Mouse (Mus musculus) midbrain, embryonic 11.5 days (tissue): Measurements from ENCODE around the gene Ogfod2. TPM values are rescaled to one million over a fixed set of nuclear protein-coding genes. Genes with fewer than 3 reads are reported as not detected.

Experiments used
- ATAC-seq: fragments of 200-750 bp; cut with Nextera tagmentation; 2 replicates; pipeline ENCODE4 v1.8.0; 2017; ENCODE audit warnings: moderate TSS enrichment, moderate library complexity; ENCODE audit not compliant: low FRiP score
- DNase-seq: peaks from one replicate; pipeline ENCODE4 v3.0.0; 2015; ENCODE audit warnings: low spot score; ENCODE audit errors: missing footprints
- H3K27ac ChIP-seq: fragments of 300-500 bp; sonication (generic); 2 replicates; pipeline ENCODE4 v1.5.1; 2014; ENCODE audit warnings: low read depth, low read length
- H3K27me3 ChIP-seq: fragments of 300-500 bp; sonication (generic); 2 replicates; pipeline ENCODE4 v1.6.1; 2014; ENCODE audit warnings: mild to moderate bottlenecking, low read length, moderate library complexity, mixed read lengths; ENCODE audit not compliant: control insufficient read depth, insufficient read depth
- H3K36me3 ChIP-seq: fragments of 300-500 bp; sonication (generic); 2 replicates; pipeline ENCODE4 v1.6.1; 2014; ENCODE audit warnings: mild to moderate bottlenecking, low read length, moderate library complexity, mixed read lengths; ENCODE audit not compliant: control insufficient read depth, insufficient read depth
- H3K4me1 ChIP-seq: fragments of 300-500 bp; sonication (generic); 2 replicates; pipeline ENCODE4 v1.6.1; 2014; ENCODE audit warnings: low read length; ENCODE audit not compliant: control insufficient read depth, insufficient read depth
- H3K4me2 ChIP-seq: fragments of 300-500 bp; sonication (generic); 2 replicates; pipeline ENCODE4 v1.6.1; 2014; ENCODE audit warnings: mild to moderate bottlenecking, moderate library complexity
- H3K4me3 ChIP-seq: fragments of 300-500 bp; sonication (generic); 2 replicates; pipeline ENCODE4 v1.5.1; 2014; ENCODE audit warnings: low read depth, low read length
- H3K9ac ChIP-seq: fragments of 300-500 bp; sonication (generic); 2 replicates; pipeline ENCODE4 v1.6.1; 2014; ENCODE audit warnings: low read length
- H3K9me3 ChIP-seq: fragments of 300-500 bp; sonication (generic); 2 replicates; pipeline ENCODE4 v1.6.1; 2016; ENCODE audit warnings: low read length; ENCODE audit not compliant: control insufficient read depth
- WGBS: fragments of 180-500 bp; shearing (Covaris S2); extraction: QIAGEN DNeasy Blood & Tissue Kit; methylation state at CpG from one replicate; pipeline ENCODE4 v1.1.7; 2014; 5-methylcytosine and 5-hydroxymethylcytosine counted together
- polyA plus RNA-seq: library from polyadenylated mRNA; unstranded; fragments of >200 nt; fragmentation: Nextera tagmentation; extraction: Ambion mirVana; gene quantifications from 2 replicates; pipeline ENCODE4 v1.2.1, GENCODE M21; 2014

Gene Ogfod2
- 10.4 and 11.4 TPM in 2 replicates for polyA plus RNA-seq

- H3K4me2 ChIP-seq = peak within 1 kb of the TSS; percentile 73
- DNase-seq = peak; percentile 99
- no peaks in the 10 kb centered on the region for H3K9me3 ChIP-seq
- H3K27ac ChIP-seq = peak within 1 kb of the TSS; percentile 67
- WGBS = under 1% methylated on average over 65 of the region's 66 CpGs
- ATAC-seq = peak; percentile 94
- H3K4me3 ChIP-seq = peak within 1 kb of the TSS; percentile 94
- H3K27me3 ChIP-seq = no peaks in the 10 kb centered on the region
- H3K9ac ChIP-seq = peak within 1 kb of the TSS; percentile 77
- peaks cover 15% of the 10 kb centered on the region for H3K4me1 ChIP-seq
- H3K36me3 ChIP-seq = no peaks in the 10 kb centered on the region
Measured at GRCm38 (mm10) chr5:124111742-124112497, at the start of gene Ogfod2. Gene Ogfod2 (plus strand): TSS chr5:124112297.

- WGBS = 83% methylated on average over 3 of the region's 3 CpGs
- no peak for ATAC-seq
Measured at GRCm38 (mm10) chr5:124069657-124070056, 42.4 kb upstream of the Ogfod2 start.

GRCm38 (mm10) chr5:124073682-124074081 lies 38.4 kb upstream of the Ogfod2 start:
- 50% methylated on average over 9 of the region's 9 CpGs for WGBS
- Histone ChIP-seq H3K4me2 (no peak overlapping the region), H3K4me1 (peaks cover 2% of the 10 kb centered on the region; the same call in 1 of the 2 replicates), H3K9me3 (no peaks in the 10 kb centered on the region), H3K27me3 (no peaks in the 10 kb centered on the region), H3K36me3 (no peaks in the 10 kb centered on the region), H3K9ac (no peak overlapping the region), H3K27ac (no peak overlapping the region), H3K4me3 (no peak overlapping the region)
- ATAC-seq (no peak), DNase-seq (no peak)

More at GRCm38 (mm10) chr5:124069657-124070056, 42.4 kb upstream of the Ogfod2 start:
- no peak overlapping the region for H3K4me2 ChIP-seq
- no peak overlapping the region for H3K27ac ChIP-seq
- H3K4me1 ChIP-seq = no peaks in the 10 kb centered on the region; the same call in 1 of the 2 replicates
- DNase-seq = no peak
- H3K9me3 ChIP-seq = no peaks in the 10 kb centered on the region
- H3K4me3 ChIP-seq = no peak overlapping the region
- no peaks in the 10 kb centered on the region for H3K27me3 ChIP-seq
- no peak overlapping the region for H3K9ac ChIP-seq
- no peaks in the 10 kb centered on the region for H3K36me3 ChIP-seq

GRCm38 (mm10) chr5:124074845-124075307 lies 37.2 kb upstream of the Ogfod2 start:
- no peaks in the 10 kb centered on the region for H3K36me3 ChIP-seq
- no peak overlapping the region for H3K4me3 ChIP-seq
- ATAC-seq (no peak), DNase-seq (no peak)
- H3K27ac ChIP-seq = no peak overlapping the region
- H3K4me2 ChIP-seq = no peak overlapping the region
- WGBS = 71% methylated on average over 10 of the region's 10 CpGs
- H3K27me3 ChIP-seq = no peaks in the 10 kb centered on the region
- H3K4me1 ChIP-seq = peaks cover 4% of the 10 kb centered on the region
- no peaks in the 10 kb centered on the region for H3K9me3 ChIP-seq
- no peak overlapping the region for H3K9ac ChIP-seq

- no peak overlapping the region for H3K27ac ChIP-seq
- no peak overlapping the region for H3K9ac ChIP-seq
- ATAC-seq = no peak
- H3K4me3 ChIP-seq = no peak overlapping the region
- no peak overlapping the region for H3K4me2 ChIP-seq
- DNase-seq = no peak
- peaks cover 4% of the 10 kb centered on the region for H3K4me1 ChIP-seq
- whole genome bisulfite sequencing = 71% methylated on average over 9 of the region's 9 CpGs
- no peaks in the 10 kb centered on the region for H3K9me3 ChIP-seq
- no peaks in the 10 kb centered on the region for H3K36me3 ChIP-seq
- no peaks in the 10 kb centered on the region for H3K27me3 ChIP-seq
Measured at GRCm38 (mm10) chr5:124075716-124076115, 36.4 kb upstream of the Ogfod2 start.

- Histone ChIP-seq H3K4me1 (peaks cover 4% of the 10 kb centered on the region), H3K9me3 (no peaks in the 10 kb centered on the region)
- 63% methylated on average over 9 of the region's 9 CpGs for WGBS
Measured at GRCm38 (mm10) chr5:124076559-124076958, 35.5 kb upstream of the Ogfod2 start.

GRCm38 (mm10) chr5:124077241-124077640 lies 34.9 kb upstream of the Ogfod2 start:
- Histone ChIP-seq H3K36me3 (no peaks in the 10 kb centered on the region), H3K4me2 (no peak overlapping the region), H3K9ac (no peak overlapping the region), H3K4me3 (no peak overlapping the region), H3K27ac (no peak overlapping the region), H3K27me3 (no peaks in the 10 kb centered on the region), H3K4me1 (peaks cover 4% of the 10 kb centered on the region; the same call in 1 of the 2 replicates), H3K9me3 (no peaks in the 10 kb centered on the region)
- peak; percentile 35 for DNase-seq
- ATAC-seq = no peak
- 80% methylated on average over 13 of the region's 13 CpGs for WGBS

More at GRCm38 (mm10) chr5:124076559-124076958, 35.5 kb upstream of the Ogfod2 start:
- no peak overlapping the region for H3K4me3 ChIP-seq
- no peaks in the 10 kb centered on the region for H3K36me3 ChIP-seq
- no peaks in the 10 kb centered on the region for H3K27me3 ChIP-seq
- no peak for DNase-seq
- no peak for ATAC-seq
- H3K9ac ChIP-seq = no peak overlapping the region
- no peak overlapping the region for H3K27ac ChIP-seq
- no peak overlapping the region for H3K4me2 ChIP-seq

GRCm38 (mm10) chr5:124077856-124078460 lies 34.1 kb upstream of the Ogfod2 start:
- no peaks in the 10 kb centered on the region for H3K27me3 ChIP-seq
- 65% methylated on average over 6 of the region's 6 CpGs for WGBS
- H3K4me1 ChIP-seq = peaks cover 4% of the 10 kb centered on the region; the same call in 1 of the 2 replicates
- H3K4me3 ChIP-seq = no peak overlapping the region
- no peak overlapping the region for H3K9ac ChIP-seq
- no peak for DNase-seq
- H3K4me2 ChIP-seq = no peak overlapping the region
- no peaks in the 10 kb centered on the region for H3K36me3 ChIP-seq
- no peak overlapping the region for H3K27ac ChIP-seq
- ATAC-seq = no peak
- no peaks in the 10 kb centered on the region for H3K9me3 ChIP-seq
